Mouse (Mus musculus): Measurements from ENCODE around the gene Man2b2. TPM values are rescaled to one million over a fixed set of nuclear protein-coding genes. Genes with fewer than 3 reads are reported as not detected.

The Man2b2 gene
- polyA plus RNA-seq, 1 experiment from 2014 or later: 11.7 TPM

Other genes with a start within 250 kb of the Man2b2 start
- gene Tbc1d14, start 237.4 kb downstream of the Man2b2 start, polyA plus RNA-seq (2015; fragmentation: Nextera tagmentation; extraction: Ambion mirVana): 70.4 and 75.0 TPM in 2 replicates
- 40.3 and 44.0 TPM in 2 replicates for gene D5Ertd579e, start 134.6 kb downstream of the Man2b2 start, polyA plus RNA-seq (2015; fragmentation: Nextera tagmentation; extraction: Ambion mirVana)
- gene Bloc1s4, start 82.0 kb downstream of the Man2b2 start, polyA plus RNA-seq (2015; fragmentation: Nextera tagmentation; extraction: Ambion mirVana): 27.9 and 31.3 TPM in 2 replicates
- gene Mrfap1, start 33.9 kb downstream of the Man2b2 start, polyA plus RNA-seq (2015; fragmentation: Nextera tagmentation; extraction: Ambion mirVana): 289 and 308 TPM in 2 replicates
- 54.7 and 55.3 TPM in 2 replicates for gene Ppp2r2c, start 37.9 kb upstream of the Man2b2 start, polyA plus RNA-seq (2015; fragmentation: Nextera tagmentation; extraction: Ambion mirVana)
- 8.9 and 10.2 TPM in 2 replicates for gene Wfs1, start 158.6 kb upstream of the Man2b2 start, polyA plus RNA-seq (2015; fragmentation: Nextera tagmentation; extraction: Ambion mirVana)